Mouse (Mus musculus): ENCODE measurements at regions not wholly inside any gene's neighbourhood (a gene's known extent, or its start where the extent isn't known, plus 50 kb on each side); places are given as distances from the start of the nearest gene placed in this dataset.

GRCm38 (mm10) chr15:97619764-97620163 is 85.9 kb downstream of the Rpap3 start:
- TF ChIP-seq POLR2A (IDR thresholded peaks at IDR 0.05; ENCODE audit: insufficient read depth, low read depth, low read length): no peak
- no peak for TF ChIP-seq CTCF (IDR thresholded peaks at IDR 0.05)

Data from heart, adult 2 months (tissue).